Mouse (Mus musculus) c-Kit-positive CD71-positive TER-119-positive erythroid progenitor cells, embryonic 14.5 days (primary cell): ENCODE measurements at regions not wholly inside any gene's neighbourhood (a gene's known extent, or its start where the extent isn't known, plus 50 kb on each side); places are given as distances from the start of the nearest gene placed in this dataset.

Experiments used
- DNase-seq: peaks from one replicate; pipeline ENCODE4 v3.0.0-alpha.2; 2013; ENCODE audit warnings: low spot score

DNA sequence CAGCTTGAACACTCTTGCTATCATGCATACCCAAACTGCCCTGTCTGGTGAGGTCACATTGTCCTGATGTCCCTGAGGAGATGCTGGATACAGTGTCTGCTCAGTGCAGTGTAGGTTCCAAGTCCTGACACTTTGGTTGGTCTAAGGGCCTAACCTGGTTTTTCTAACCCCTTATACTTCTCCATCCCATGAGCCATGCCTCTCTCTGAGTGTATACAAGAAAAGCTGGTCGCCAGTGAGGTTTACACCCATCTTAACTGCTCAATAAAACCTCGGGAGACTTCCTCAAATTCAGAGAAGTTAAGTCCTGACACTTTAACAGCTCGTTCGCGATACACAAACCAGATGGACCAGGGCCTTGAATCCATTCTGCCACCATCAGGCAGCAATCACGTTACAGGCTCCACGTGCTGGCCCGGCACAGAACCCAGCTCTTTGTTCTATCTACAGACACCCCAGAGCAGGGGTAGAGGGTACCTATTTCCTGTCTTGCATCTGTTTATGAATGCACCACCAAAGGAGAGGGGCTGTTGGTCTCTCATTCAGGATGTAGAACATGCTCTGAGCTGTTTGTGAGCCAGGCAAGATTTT is 320.0 kb upstream of the Tbx3 start:
- no peak for DNase-seq

DNA sequence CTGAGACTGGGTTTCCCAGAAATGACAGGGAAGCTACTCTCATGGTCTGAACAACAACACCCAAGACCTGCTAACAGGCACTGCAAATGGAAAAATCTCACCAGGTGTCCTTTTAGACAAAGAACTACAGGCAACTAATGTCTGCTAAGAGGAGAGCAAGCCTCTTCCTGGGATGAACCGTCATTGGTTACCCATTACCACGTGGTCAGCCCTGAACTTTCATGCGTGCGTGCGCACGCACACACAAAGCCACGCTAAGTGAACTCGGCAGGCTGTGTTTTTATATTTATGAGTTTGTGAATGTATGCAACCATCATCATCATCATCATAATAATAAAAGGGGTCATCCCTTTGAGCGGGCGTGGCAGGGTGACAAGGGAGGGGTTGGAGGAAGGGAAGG is 315.0 kb upstream of the Tbx3 start:
- DNase-seq = no peak

DNA sequence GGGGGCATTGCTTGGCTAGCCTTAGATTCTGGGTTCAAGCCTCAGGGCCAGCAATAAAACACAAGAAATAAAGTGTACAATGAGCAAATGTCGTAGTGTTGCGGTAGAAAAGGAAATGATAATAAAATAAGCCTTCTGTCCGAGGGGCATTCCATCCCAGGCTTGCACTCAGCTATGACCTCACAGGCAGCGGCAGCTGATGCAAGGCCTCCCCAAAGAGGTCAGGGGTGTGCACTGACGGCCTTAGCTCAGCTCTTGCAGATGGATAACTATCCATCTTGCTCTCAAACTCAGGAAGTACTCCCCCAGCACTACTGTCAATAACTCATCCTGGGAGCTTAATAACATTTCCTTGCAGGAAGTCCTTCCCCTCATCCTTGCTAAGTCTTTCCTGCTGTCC is 314.4 kb upstream of the Tbx3 start:
- DNase-seq = no peak

DNA sequence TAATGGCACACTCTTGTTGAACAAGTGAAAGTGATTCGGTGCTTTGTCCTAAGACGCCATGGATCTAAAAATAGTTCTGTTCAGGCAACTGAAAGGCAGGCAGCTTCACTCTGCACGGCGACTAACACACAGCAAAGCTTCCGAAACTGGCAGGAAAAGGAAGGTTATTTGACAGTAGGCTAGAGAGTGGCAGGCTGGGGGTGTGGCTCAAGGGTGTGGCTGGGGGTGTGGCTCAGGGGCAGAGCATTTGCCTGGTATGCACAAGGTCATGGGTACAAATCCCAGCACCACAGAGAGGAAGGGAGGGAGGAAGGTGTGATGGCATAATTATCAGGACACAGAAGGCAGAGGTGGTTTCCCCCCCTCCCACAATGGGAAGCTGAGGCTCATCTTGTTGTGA is 310.8 kb upstream of the Tbx3 start:
- no peak for DNase-seq

DNA sequence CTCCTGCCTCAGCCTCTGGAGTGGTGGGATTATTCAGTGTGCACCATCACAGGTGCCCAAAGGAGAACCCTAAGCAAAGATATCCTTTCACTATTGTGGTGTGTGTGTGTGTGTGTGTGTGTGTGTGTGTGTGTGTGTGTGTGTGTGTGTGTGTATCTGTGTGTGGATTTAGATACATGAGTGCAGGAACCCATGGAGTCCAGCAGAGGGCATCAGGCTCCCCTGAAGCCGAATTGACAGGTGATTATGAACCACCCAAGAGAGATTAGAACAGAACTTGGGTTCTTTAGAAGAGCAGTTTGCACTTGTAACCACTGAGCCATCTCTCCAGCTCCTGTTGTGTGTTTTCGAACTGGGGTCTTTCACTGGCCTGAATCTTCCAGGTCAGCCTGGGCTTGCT is 310.1 kb upstream of the Tbx3 start:
- no peak for DNase-seq

DNA sequence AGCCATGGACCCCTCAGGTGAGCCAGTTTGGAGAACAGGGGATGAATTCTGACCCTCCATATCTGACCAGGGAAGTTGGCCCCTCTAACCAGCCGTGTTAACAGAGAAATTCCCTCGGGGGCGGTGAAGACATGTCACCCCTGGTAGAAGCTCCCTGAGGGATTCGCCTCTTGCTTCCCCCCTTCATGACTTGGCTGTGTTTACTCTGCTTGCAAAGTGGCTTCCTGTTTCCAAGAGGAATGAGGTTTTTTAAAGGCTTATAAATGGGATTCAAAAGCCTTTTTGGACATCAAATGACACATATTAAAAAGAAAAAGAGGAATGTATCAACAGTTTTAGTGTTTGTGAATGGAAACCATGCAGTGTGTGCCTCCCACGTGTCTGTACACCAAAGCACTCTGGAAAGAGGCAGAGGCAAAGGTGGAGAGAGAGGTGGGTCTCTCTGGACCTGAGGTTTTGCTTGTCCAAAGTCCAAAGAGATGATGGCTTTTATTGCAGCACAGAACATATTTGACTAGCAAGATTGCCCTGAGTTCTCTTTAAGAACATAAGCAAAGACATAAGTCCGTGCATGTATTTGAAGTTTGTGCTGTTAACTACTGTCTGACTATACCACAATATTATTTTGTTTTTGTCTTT is 308.9 kb upstream of the Tbx3 start:
- no peak for DNase-seq

DNA sequence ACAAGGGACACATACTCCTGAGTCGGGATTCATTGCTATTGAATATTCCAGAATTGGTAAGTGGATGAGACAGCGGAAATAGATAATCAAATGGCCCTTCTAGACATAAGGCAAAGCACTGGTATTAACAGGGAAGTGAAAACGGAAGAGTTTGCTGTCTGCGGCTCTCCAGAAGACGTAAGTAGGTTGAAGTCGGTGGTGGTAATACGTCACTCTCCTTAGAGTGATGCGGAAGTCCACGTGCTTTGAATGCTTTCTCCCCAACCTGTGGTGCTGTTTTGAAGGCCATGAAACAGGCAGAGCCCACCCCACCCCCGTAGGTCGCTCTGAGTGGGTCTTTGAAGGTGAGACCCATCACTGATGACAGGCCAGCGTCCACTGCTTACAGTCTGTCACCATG is 308.0 kb upstream of the Tbx3 start:
- DNase-seq = no peak

DNA sequence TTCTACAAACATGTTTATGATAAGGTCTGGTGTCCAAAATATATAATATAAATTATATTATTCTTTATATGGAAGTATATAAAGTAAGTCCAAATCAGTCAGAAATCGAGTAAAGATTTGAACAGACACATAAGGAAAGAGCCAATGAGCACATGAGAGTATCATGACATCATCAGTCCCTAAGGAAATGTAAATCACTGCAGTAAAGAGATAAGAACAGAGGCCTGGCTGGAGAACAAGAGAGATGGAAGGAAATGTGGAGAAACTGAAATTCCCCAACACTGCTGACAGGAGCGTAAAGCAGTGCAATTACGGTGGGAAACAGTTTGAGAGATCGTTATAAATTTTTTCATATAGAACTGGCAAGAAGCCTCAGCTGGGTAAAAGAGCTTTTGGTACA is 306.2 kb upstream of the Tbx3 start:
- DNase-seq = no peak

DNA sequence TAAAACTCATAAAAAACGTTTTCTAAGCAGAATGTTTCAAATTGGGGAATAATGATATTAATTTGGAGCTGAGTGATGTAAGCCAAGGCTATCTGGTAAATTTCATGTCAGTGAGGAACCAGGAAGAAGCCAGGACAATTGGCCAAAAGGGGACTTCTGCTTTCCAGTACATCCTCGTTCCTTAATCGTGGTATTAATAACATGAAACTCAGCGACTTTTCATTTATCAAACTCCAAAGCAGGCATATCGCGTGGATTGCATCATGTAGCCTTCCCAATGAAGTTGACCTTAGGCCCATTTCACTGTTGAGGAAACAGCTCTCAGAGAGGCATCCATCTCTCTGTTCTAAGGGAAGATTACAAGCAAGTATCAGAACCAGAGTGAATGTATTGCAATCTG is 305.3 kb upstream of the Tbx3 start:
- DNase-seq = no peak

DNA sequence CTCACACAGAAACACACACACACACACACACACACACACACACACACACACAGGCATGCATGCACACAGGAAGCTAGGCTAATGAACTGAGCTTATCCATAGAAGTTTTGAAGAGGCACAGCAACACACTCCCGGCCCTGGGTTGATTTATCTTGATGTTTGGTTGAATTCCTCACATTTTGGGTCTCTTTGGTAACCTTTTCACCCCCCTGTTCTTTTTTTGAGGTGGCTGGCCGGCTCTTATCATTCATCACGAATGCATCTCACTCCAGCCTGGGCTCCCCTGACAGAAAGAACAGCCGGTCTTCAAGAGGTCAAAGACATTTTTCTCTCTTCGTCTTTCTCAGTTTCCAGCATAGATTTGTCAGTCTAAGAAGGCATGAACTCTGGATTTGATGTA is 304.2 kb upstream of the Tbx3 start:
- DNase-seq = no peak

DNA sequence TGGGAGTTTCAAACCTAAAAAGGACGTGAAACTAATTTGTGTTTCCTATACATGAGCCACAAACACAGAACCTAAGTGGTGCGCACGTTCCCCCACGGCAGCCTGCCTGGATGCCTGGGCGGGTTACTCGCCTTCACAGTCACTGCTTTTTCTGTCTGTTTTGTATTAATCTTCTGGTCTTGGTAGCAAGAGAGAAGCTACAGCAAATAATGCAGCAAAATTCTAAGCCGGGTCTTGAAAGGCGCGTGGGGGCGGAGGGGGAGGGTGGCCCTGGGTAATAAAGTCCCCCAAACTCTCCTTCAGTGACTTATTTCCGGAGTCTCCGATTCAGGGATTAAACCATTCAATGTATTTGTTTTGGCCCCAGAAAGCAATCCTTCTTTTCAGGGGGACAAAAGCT is 300.0 kb upstream of the Tbx3 start:
- no peak for DNase-seq

DNA sequence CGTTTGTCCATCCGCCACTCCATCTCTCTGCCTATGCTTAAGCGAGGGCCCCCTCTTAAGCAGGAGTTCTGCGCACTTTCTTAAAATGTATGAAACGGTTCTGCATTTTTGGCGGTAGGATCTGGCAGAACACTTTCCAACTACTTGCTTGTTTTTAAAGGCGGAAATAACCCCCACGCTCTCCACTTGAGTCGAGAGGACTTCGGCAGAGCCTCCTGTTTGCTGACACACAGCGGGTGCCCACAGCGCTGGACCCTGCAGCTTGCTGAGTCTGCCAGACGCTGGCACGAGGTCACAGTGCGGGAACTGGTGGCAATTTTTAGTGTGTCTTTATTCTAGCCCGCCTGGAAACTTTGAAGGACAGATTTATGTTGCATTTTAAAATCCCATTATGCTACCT is 299.5 kb upstream of the Tbx3 start:
- DNase-seq = no peak

DNA sequence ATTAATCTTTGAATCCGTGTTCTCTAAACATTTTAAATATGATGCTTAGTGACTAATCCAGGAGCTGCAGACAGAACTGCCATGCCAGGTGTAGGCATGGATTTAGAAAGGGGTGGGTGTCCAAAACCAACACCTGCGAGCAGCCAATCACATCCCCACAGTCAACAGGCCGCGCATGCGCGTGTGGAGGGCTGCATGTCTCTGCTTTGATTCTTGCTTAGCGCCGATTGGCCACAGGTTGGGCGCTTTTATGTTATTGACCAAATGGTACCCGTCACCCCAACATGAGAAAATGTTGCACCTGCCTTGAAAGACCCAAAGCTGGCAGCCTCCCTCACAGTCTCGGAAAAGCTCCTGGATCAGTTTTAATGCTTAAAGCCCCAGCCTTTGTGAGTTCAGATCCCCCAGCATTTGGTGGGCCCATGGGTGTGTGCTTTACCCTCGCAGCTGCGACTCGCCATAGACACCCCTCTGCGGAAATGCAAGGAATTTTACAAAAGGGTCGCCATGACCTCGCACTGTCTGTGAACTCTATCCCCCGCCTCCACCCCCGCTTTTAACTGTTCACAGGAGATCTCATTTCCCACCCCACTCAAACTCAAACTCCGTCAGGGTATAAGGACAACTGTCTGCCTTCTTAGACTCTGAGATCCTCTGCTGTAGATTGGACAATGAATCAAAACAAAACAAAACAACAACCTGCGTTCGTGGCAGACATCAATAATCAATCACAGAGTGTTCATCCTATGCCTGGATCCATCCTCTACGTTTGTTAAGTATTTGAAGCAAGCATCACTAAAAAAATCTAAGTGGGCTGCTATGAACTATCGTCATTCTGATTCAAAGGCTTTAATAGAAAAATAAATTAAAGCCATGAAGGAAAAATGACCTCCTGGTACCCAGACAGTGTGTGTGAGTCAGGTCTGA is 296.4 kb upstream of the Tbx3 start:
- DNase-seq = no peak

DNA sequence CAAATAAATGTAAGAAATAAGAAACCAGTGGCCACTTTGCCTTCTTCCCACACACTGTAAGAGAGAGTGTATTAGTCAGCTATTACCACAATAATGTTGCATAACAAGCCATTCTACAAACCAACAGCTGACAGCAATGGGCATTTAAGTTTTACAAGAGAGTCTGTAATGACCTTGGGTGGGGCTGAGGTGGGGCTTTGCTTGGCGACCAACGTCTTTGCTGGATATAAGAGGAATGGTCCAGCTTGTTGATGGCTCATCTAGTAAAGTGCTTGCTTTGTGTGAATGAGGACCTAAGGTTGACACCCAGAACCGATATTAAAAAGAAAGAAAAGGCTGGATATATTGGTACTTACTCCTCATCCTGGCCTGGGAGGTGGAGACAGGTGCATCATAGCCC is 295.6 kb upstream of the Tbx3 start:
- no peak for DNase-seq

DNA sequence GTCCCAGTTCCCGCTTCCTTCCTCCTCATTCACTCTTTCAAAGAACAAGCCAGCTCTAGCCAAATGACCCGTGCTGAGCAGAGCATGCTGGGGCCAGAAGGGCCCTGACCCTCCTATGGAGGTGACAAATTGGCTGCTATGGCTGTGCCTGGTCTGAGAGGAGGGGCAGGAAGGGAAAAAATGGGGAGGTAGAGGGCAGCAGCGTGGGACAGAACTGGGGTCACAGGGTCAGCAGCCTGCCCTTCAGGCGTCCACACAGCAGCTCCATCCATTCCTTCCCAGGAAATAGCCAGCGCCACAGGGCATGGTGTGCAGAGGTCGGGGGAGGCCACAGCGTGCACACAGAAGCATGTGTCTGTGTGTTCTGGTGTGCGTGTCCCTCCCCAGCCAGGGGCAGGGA is 292.2 kb upstream of the Tbx3 start:
- DNase-seq = no peak

DNA sequence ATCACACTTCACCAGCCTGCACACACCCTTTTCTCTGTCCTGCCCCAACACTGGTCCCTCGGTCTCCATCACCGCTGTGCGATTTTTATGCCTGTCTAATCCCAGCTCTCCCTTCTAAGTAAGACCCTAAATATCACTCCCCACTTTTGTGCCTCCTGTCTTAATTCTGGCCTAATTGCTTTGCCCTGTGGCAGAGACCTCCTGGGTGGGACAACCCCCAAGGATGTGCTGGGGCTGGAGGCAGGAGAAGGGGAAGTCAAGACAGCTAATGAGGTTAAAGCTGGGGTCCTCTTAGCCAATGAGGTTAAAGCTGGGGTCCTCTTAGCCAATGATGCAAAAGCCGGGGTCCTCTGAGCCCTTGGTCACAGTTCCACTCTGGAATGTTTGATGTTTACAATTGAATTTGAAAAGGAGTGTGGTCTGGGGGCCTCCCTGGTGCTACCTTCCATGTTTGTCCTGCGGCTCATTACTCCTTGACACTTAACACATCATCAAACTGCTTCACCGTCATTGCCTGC is 290.5 kb upstream of the Tbx3 start:
- no peak for DNase-seq

DNA sequence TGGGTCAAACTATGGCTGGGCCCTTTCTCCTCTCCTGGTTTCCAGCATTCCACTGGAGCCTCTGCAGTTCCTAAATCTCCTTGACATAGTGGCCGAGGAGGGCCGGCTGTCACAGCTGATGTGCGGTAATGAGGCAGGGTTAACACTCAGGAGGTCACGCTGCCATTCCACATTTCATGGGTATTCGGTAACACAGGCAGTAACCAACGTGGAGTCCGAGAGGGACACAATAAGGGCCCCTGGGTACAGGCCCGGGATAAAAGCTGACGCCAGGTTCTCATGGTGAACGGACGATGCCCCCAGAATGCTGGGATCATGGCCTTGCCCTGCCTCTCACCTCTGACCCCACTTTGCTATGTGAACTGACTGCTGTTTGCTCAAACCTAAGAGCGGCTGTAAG is 289.0 kb upstream of the Tbx3 start:
- no peak for DNase-seq

DNA sequence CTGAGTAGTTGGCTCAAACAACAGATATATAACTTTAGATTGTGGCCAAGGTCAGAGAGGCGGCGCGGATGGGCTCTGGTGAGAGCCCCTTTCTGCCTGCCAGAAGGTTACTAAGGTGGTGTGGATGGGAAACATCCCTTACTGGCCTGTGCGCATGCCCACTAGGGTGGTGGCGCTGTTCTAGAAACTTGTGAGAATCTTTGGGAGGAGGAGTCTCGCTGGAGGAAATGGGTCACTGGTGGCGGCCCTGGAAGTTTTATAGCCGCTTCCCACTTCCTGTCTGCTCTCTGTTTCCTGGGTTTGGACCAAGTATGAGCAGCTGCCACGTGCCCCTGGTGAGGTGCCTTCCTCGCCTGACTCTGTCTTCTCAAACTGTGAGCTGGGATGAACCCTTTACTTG is 285.0 kb upstream of the Tbx3 start:
- DNase-seq = no peak

DNA sequence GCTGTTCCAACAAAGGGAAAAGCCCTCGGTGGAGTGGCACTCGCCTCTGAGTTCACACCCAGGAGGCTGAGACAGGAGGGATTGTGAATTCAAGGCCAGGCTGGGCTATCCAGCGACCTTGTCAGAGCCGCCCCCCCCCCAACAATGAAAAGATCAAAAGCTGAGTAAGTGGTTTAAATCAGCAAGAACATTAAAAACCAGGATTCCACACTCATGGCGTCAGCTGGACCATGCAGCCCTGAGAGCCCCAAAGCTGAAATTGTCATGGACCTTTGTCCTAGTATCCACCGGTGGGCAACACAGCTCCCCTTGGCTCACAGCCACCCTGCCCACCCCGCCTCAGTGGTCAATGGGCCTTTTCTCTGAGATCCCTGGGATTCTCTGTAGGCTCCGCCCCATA is 283.6 kb upstream of the Tbx3 start:
- no peak for DNase-seq

DNA sequence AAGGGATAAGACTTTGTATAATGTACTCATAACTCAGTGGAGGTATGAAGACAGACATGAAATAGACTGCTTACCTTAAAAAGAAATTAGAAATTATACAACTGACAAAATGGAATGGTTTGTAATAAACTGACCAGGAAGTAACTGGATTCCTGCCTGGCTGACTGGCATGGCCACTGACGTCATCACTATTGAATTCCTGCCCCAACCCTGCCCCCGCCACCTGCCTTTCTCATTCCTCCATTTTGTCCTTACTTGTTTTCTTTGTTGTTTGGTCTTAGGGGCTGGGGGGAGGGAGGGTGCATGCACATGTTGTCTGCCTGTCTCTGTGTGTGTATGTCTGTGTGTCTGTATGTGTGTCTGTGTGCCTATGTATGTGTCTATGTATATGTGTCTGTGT is 283.2 kb upstream of the Tbx3 start:
- no peak for DNase-seq

DNA sequence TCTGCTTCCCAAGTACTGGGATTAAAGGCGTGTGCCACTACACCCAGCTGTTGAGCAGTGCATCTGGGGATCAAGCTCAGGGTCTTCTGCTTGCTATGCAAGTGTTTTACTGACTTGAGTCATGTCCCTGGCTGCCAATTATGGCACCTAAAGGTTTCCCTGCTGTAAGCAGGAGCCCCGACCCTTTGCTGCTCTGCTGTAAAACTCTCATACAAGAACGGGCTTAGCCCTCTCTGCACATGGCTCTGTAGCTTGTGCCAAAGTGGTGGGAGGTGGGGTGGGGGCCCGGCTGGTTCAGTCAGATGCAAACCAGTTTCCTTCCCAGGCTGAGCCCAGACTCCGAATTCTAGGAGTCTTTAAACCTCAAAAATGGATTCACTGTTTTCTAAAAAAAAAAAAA is 281.6 kb upstream of the Tbx3 start:
- DNase-seq = no peak

DNA sequence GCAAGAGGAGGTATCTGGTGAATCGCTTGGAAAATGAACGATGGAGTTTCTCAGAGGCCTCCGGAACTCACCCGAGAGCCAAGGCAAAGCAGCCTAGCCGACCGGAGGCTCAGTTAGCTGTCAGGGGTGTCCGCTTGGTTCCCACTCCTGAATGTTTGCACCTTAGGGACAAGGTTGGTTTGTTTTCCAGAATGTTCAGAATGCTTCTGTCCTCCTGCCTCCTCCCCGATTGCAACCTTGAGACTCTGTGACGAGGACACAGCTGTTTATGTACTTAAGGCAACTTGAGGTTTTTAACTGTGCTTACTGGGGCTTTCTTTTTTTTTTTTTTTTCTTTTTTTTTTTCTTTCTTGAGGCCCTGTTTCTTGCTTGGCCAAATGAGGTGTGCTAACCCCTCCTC is 281.1 kb upstream of the Tbx3 start:
- DNase-seq = no peak

DNA sequence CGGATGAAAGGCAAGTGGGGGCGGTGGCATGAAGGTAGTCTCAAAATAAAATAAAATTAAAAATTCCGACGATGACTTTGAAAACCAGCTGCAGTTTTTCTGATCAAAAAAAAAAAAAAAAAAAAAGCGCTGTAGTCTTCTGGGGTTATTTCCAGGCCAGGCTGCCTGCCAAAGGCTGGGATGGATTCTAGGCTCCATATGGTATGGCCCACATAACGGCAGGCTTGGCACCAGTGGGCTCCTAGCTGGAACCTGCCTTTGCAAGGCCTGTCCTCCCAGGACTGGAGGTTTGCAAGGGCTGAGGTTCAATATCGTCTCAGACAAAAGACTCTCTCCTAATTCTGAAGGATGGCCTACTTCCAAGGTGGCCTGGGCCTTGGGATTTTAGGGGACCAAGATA is 280.6 kb upstream of the Tbx3 start:
- DNase-seq = no peak
